Mouse (Mus musculus) midbrain, postnatal 0 days (tissue): ENCODE results near the gene Fmc1. TPM values are rescaled to one million over a fixed set of nuclear protein-coding genes. Genes with fewer than 3 reads are reported as not detected.

Experiments
- ATAC-seq: fragments of 200-750 bp; cut with Nextera tagmentation; 2 replicates; pipeline ENCODE4 v1.8.0; 2017; ENCODE audit warnings: moderate number of reproducible peaks, mild to moderate bottlenecking, moderate TSS enrichment, moderate library complexity; ENCODE audit not compliant: low FRiP score
- DNase-seq: peaks from one replicate; pipeline ENCODE4 v3.0.0-alpha.2; 2015; ENCODE audit warnings: low spot score
- H3K27ac ChIP-seq: fragments of 300-500 bp; sonication (generic); 2 replicates; pipeline ENCODE4 v1.5.1; 2014; ENCODE audit warnings: low read depth, mild to moderate bottlenecking, low read length, mixed read lengths
- H3K27me3 ChIP-seq: fragments of 300-500 bp; sonication (generic); 2 replicates; pipeline ENCODE4 v1.6.1; 2014; ENCODE audit warnings: low read length, control low read depth, mixed read lengths; ENCODE audit not compliant: insufficient read depth
- H3K36me3 ChIP-seq: fragments of 300-500 bp; sonication (generic); 2 replicates; pipeline ENCODE4 v1.6.1; 2014; ENCODE audit warnings: low read length, control low read depth, mixed read lengths; ENCODE audit not compliant: insufficient read depth
- H3K4me1 ChIP-seq: fragments of 300-500 bp; sonication (generic); 2 replicates; pipeline ENCODE4 v1.6.1; 2014; ENCODE audit warnings: mild to moderate bottlenecking, control low read depth, antibody characterized with exemption, low read length, mixed read lengths; ENCODE audit not compliant: insufficient read depth
- H3K4me2 ChIP-seq: fragments of 300-500 bp; sonication (generic); 2 replicates; pipeline ENCODE4 v1.6.1; 2014; ENCODE audit warnings: low read depth, mild to moderate bottlenecking, low read length, mixed read lengths; ENCODE audit not compliant: poor library complexity, severe bottlenecking
- H3K4me3 ChIP-seq: fragments of 300-500 bp; sonication (generic); 2 replicates; pipeline ENCODE4 v1.5.1; 2014; ENCODE audit warnings: low read depth, mild to moderate bottlenecking, low read length, moderate library complexity
- H3K9ac ChIP-seq: fragments of 300-500 bp; sonication (generic); replicated peaks from 2 replicates; pipeline ENCODE4 v1.6.1; 2014; ENCODE audit warnings: mild to moderate bottlenecking, low read length, moderate library complexity, mixed read lengths; ENCODE audit not compliant: poor library complexity, severe bottlenecking
- H3K9me3 ChIP-seq: fragments of 300-500 bp; sonication (generic); 2 replicates; pipeline ENCODE4 v1.6.1; 2016; ENCODE audit warnings: low read length, control low read depth
- CTCF ChIP-seq: IDR thresholded peaks from 2 replicates; pipeline ENCODE4 v1.5.1; 2016; ENCODE audit warnings: antibody characterized with exemption, mild to moderate bottlenecking
- WGBS: fragments of 180-500 bp; shearing (Covaris S2); extraction: QIAGEN DNeasy Blood & Tissue Kit; methylation state at CpG from one replicate; pipeline ENCODE4 v1.1.7; 2014; 5-methylcytosine and 5-hydroxymethylcytosine counted together
- polyA plus RNA-seq: library from polyadenylated mRNA; unstranded; fragments of >200 nt; fragmentation: Nextera tagmentation; extraction: Ambion mirVana; gene quantifications from 2 replicates; pipeline ENCODE4 v1.2.1, GENCODE M21; 2015
- total RNA-seq: library from RNA; depleted of rRNA; stranded (reverse); fragments of >200 nt; gene quantifications from 2 replicates; pipeline ENCODE4 v1.2.3, GENCODE M21; 2014

Fmc1 gene
- total and polyA plus RNA-seq, 2 experiments from 2014 or later, result 48.3 to 228 TPM

DNA sequence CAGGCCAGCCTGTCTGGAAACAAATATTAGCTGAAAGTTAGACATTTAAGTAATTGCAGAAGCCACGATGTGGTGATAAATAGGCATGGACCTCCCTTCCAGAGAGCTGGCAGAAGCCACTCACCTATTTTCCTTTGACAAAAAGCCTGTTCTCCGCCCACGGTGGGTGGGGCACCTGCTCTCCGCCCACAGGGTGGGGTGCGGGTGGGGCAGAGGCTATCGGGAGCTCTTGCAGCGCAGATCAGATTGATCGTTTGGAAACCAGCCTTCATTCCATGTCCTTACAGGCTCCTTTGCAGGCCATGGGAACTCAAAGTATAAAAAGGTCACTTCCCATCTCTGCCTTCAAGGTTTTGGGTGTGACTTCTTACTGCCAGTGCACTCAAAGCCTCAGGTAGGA lies 9.5 kb upstream of the Fmc1 start:
- no peak for TF ChIP-seq CTCF
- Histone ChIP-seq H3K36me3 (0 out of 2 replicates have a peak, but pooled peaks cover 5% of the 10 kb centered on the region), H3K27me3 (no peaks in the 10 kb centered on the region), H3K27ac (no peak overlapping the region), H3K4me2 (no peak overlapping the region), H3K9ac (no peak overlapping the region), H3K4me1 (no peaks in the 10 kb centered on the region), H3K9me3 (no peaks in the 10 kb centered on the region), H3K4me3 (no peak overlapping the region)
- 26% methylated on average over 8 of the region's 8 CpGs for WGBS
- DNase-seq, result no peak
- ATAC-seq, result no peak

DNA sequence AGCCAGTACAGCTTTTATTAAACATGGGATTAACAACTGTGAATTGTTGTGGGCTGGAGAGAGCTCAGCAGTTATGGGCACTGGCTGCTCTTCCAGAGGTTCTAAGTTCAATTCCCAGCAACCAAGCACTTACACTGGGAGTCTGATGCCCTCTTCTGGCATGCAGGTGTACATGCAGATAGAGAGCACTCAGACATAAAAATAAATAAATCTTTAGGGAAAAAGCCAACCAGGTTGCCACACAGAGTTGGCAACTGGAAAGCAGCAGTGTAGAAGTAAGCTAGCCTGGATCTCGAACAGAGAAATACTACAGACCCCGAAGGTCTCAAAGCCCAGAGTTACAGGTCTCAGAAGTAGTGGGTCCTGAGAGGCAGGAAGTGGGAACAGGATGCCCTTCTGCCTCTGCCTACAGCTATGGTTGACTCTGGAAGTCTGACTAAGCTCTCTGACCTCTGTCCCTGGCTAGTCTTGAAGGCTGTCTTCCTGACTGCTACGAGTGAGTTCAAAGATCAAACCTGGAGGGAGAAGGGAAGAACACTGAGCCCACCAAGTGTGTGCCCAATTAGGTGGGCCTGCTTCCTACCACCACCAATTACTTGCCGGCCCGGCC lies 2.0 kb upstream of the Fmc1 start:
- Histone ChIP-seq H3K4me2 (no peak overlapping the region), H3K27ac (no peak overlapping the region), H3K36me3 (no peaks in the 10 kb centered on the region), H3K9me3 (no peaks in the 10 kb centered on the region), H3K4me3 (no peak overlapping the region), H3K9ac (no peak overlapping the region), H3K27me3 (no peaks in the 10 kb centered on the region), H3K4me1 (no peaks in the 10 kb centered on the region)
- ATAC-seq (no peak), DNase-seq (peak; percentile 19)
- WGBS, result 69% methylated on average over 5 of the region's 5 CpGs
- TF ChIP-seq CTCF, result peak; percentile 68

DNA sequence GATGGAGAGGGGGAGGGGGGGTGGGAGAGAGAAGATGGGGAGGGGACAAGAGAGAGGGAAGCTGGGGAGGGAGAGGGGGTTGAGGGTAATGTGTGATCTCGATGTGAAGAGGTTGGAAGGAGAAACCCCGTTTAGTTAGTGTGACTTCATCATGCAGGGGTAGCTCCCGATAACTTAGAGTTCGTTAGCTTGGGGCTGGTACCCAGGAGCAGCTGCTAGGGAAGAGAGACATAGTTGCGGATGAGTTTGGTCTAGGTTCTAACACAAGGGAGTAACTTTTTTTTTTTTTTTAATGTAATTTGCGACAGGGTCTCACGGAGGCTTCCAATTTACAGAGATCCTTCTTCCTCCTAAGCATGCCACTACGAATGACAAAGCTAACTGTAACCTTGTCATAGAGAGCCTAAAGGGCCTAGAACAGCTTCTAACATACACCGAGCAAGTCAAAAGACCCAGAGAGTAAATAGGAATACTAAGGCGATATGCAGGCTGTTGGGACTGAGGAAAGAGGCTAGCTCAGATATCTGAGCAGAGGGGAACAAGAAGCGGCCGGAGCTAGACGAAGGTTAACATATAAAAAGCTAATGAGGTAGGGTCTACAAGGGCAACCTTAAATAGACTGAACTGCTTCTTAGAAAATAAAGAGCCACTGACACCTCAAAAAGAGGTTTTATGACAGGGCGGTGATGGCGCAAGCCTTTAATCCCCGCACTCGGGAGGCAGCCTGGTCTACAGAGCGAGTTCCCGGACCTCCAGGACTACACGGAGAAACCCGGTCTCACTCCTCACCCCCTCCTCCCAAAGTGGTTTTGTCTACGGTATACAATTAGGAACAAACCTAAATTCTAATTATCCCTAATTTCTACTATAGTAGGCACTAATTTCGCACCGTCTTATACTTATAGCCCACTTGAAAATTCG lies 542 bp upstream of the Fmc1 start:
- Histone ChIP-seq H3K27ac (peak overlapping the region; percentile 95), H3K4me1 (no peaks in the 10 kb centered on the region), H3K9ac (peak overlapping the region; percentile 61), H3K27me3 (no peaks in the 10 kb centered on the region), H3K36me3 (no peaks in the 10 kb centered on the region), H3K4me2 (peak overlapping the region; percentile 73), H3K9me3 (no peaks in the 10 kb centered on the region), H3K4me3 (peak overlapping the region; percentile 66)
- WGBS, result 4% methylated on average over 25 of the region's 25 CpGs
- DNase-seq, result no peak
- ATAC-seq, result peak; percentile 44
- TF ChIP-seq CTCF, result no peak

DNA sequence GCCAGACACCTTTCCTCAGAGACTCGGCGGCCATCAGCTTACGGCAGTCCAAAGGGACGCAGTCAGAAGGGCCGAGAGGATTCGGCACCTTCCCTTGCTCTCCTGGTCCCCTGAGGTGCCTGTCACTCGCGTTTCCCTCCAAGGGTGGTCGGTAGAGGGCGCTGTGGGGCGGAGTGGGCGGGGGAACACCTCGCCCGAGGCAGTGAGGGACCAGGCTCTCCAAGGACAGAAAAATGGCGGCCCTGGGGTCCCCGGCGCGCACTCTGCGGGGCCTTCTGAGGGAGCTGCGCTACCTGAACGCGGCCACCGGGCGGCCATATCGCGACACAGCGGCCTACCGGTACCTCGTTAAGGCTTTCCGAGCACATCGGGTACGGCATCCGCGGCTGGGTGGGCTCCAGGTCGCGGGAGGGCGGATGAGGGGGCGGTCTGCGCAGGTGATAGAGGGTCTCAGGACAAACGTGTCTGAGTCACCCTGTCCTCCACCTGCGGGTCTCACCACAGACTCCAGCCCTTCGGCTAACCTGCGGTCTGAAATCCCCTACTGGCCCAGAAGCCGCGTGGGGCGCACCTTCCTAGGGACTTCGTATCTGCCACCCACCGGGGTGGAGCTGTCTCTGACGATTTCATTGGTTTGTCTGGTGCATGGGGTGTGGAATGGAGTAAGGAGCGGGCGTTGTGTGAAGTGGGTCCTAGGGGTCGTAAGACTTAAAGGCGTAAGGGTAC lies 1.5 kb downstream of the Fmc1 start:
- WGBS, result under 1% methylated on average over 53 of the region's 53 CpGs
- peak; percentile 92 for TF ChIP-seq CTCF

DNA sequence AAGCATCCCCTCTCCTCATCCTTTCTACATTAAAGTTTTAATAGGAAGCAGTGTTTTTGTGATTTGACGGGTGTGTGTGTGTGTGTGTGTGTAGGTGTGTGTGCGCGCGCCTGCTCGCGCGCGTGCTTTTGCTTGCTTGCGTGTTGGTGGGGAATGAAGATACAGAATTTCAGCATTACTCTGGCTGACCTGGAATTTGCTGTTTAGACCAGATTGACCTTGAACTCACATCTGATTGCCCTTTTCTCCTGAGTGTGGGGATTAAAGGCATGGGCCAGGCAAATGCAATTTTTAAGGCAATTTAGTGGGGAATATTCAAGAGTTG lies 2.0 kb downstream of the Fmc1 start:
- peak overlapping the region; percentile 95 for H3K27ac ChIP-seq
- H3K9ac ChIP-seq, result peak overlapping the region; percentile 79
- TF ChIP-seq CTCF, result no peak
- H3K27me3 ChIP-seq, result no peaks in the 10 kb centered on the region
- under 1% methylated on average over 9 of the region's 9 CpGs for WGBS
- no peaks in the 10 kb centered on the region for H3K4me1 ChIP-seq
- ATAC-seq, result no peak
- no peak for DNase-seq
- no peaks in the 10 kb centered on the region for H3K9me3 ChIP-seq
- H3K4me2 ChIP-seq, result peak overlapping the region; percentile 57
- H3K36me3 ChIP-seq, result 0 out of 2 replicates have a peak, but pooled peaks cover 6% of the 10 kb centered on the region
- peak overlapping the region; percentile 66 for H3K4me3 ChIP-seq

More for the DNA sequence above, 1.5 kb downstream of the Fmc1 start:
- Histone ChIP-seq H3K27me3 (no peaks in the 10 kb centered on the region), H3K9ac (peak overlapping the region; percentile 79), H3K4me1 (no peaks in the 10 kb centered on the region), H3K4me3 (peak overlapping the region; percentile 66), H3K36me3 (0 out of 2 replicates have a peak, but pooled peaks cover under 1% of the 10 kb centered on the region), H3K4me2 (peak overlapping the region; percentile 57), H3K9me3 (no peaks in the 10 kb centered on the region), H3K27ac (peak overlapping the region; percentile 95)
- DNase-seq, result peak; percentile 94
- peak; percentile 72 for ATAC-seq
